Mouse (Mus musculus): Measurements from ENCODE around the gene Rabgef1. TPM values are rescaled to one million over a fixed set of nuclear protein-coding genes. Genes with fewer than 3 reads are reported as not detected.

Gene Rabgef1
- polyA plus RNA-seq, 1 experiment from 2014 or later, result 32.8 TPM

GRCm38 (mm10) chr5:130145961-130146360 is 25.6 kb upstream of the Rabgef1 start:
- 0 out of 2 replicates have a peak overlapping the region, but pooled peaks have one; percentile 87 for H3K9ac ChIP-seq
- no peak overlapping the region for H3K27ac ChIP-seq
- H3K9me3 ChIP-seq (replicated peaks), result no peaks in the 10 kb centered on the region
- H3K4me1 ChIP-seq, result peaks cover 16% of the 10 kb centered on the region
- H3K27me3 ChIP-seq, result no peaks in the 10 kb centered on the region
- H3K4me3 ChIP-seq, result peak overlapping the region; percentile 67; the same call in 1 of the 2 replicates
- ATAC-seq, result no peak
- 0 out of 2 replicates have a peak, but pooled peaks cover 8% of the 10 kb centered on the region for H3K36me3 ChIP-seq (ENCODE audit: poor library complexity, severe bottlenecking)
- 84% methylated on average over 8 of the region's 8 CpGs for WGBS
- H3K4me2 ChIP-seq, result peak overlapping the region; percentile 84

DNA sequence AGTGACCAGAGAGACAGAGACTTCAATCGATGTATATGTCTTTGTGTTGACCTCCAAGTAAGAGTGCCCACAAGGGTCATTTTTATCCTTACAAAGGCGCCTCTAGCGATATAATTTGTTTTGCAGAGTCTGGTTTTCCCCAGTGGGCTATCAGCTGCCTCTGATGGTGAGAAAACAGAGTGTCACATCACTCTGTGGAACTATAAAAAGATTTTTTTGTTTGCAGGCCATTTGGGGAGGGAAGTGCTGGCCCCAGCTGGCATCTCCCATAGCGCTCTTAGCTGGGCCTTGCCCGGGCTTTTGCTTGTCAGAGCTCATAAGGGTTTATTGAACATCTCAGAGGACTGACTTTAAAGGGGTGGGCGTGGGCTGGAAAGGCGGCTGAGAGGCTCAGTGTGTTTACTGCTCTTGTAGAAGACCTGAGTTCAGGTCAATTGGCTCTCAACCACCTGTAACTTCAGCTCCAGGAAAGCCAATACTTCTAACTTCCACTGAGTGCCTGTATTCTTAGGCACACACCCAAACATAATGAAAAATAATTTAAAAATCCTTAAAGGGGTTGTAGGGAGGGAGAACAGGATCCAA is 21.8 kb upstream of the Rabgef1 start:
- H3K4me3 ChIP-seq, result no peak overlapping the region
- no peak for ATAC-seq
- no peaks in the 10 kb centered on the region for H3K9me3 ChIP-seq (replicated peaks)
- H3K27me3 ChIP-seq, result no peaks in the 10 kb centered on the region
- no peak overlapping the region for H3K9ac ChIP-seq
- no peak overlapping the region for H3K27ac ChIP-seq
- no peak overlapping the region for H3K4me2 ChIP-seq
- 81% methylated on average over 7 of the region's 7 CpGs for WGBS
- H3K36me3 ChIP-seq (ENCODE audit: poor library complexity, severe bottlenecking), result peaks cover 38% of the 10 kb centered on the region
- peaks cover 11% of the 10 kb centered on the region for H3K4me1 ChIP-seq

DNA sequence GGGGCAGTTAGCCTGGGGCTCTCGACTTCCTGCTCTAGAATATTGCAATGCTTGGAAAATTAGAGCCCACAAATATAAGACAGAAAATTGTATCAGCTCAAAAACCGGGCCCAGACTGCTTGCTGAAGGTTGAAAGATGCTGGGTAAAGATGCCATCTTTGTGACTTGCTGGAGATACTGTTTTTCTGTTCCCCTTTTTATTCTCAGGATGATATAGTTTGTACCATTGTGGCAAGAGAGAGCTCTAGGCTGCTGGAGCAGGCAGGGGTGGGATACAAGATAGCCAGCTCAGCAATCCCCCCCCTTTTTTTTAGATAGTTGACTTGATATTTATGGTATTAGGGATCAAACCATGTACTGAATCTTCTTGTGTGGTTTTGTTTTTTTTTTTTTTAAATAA is 17.3 kb upstream of the Rabgef1 start:
- Histone ChIP-seq H3K36me3 (ENCODE audit: poor library complexity, severe bottlenecking) (peaks cover 41% of the 10 kb centered on the region), H3K27ac (no peak overlapping the region), H3K9ac (no peak overlapping the region), H3K4me1 (no peaks in the 10 kb centered on the region), H3K9me3 (replicated peaks) (no peaks in the 10 kb centered on the region), H3K4me3 (no peak overlapping the region), H3K4me2 (no peak overlapping the region), H3K27me3 (no peaks in the 10 kb centered on the region)
- 94% methylated on average over 2 of the region's 2 CpGs for WGBS
- no peak for ATAC-seq

DNA sequence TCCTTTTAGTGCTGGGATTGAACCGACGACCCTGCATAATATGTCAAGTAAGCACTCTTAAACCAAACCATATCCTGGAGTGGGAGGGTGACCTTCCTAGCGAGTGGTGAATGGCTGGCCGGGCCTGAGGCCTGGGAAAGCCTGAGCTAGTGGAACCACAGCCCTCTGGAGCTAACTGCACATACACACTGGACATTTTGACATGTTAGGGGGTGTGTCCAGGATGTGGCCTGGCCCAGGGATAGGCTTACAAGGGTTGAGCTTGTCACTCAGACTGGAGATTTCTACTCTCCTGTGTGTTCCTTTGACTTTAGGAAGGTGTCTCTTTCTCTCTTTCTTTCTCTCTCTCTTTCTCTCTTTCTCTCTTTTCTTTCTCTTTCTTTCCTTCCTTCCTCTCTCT is 13.1 kb upstream of the Rabgef1 start:
- no peak for ATAC-seq
- Histone ChIP-seq H3K4me2 (no peak overlapping the region), H3K4me1 (no peaks in the 10 kb centered on the region), H3K27me3 (no peaks in the 10 kb centered on the region), H3K36me3 (ENCODE audit: poor library complexity, severe bottlenecking) (peaks cover 17% of the 10 kb centered on the region), H3K27ac (no peak overlapping the region), H3K9ac (no peak overlapping the region), H3K9me3 (replicated peaks) (no peaks in the 10 kb centered on the region), H3K4me3 (no peak overlapping the region)
- 76% methylated on average over 4 of the region's 4 CpGs for WGBS

GRCm38 (mm10) chr5:130159761-130160201 is 11.8 kb upstream of the Rabgef1 start:
- Histone ChIP-seq H3K4me3 (no peak overlapping the region), H3K27me3 (no peaks in the 10 kb centered on the region), H3K4me2 (no peak overlapping the region), H3K36me3 (ENCODE audit: poor library complexity, severe bottlenecking) (peaks cover 7% of the 10 kb centered on the region), H3K4me1 (no peaks in the 10 kb centered on the region), H3K27ac (no peak overlapping the region), H3K9me3 (replicated peaks) (no peaks in the 10 kb centered on the region), H3K9ac (no peak overlapping the region)
- ATAC-seq, result no peak
- WGBS, result 60% methylated on average over 7 of the region's 7 CpGs

DNA sequence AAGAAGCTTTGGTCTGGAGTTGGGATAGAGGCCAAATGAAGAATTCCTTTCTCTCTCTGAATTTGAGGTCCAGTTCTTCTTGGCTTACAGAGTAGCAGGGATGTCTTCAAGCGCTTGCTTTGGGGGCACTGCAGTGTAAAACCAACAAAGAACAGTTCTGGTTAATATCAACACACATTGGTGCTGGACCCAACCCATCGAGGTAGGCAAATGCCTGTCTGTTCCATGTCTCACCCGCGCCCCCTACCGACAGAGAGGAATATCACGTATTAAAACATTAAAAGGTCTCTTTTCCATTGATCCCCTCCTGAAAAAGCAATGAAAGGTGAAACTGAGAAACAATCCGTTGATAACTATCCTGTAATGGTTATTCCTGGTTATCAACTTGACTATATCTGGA is 7.9 kb upstream of the Rabgef1 start:
- H3K4me3 ChIP-seq, result no peak overlapping the region
- 3% methylated on average over 7 of the region's 7 CpGs for WGBS
- ATAC-seq, result no peak
- no peaks in the 10 kb centered on the region for H3K36me3 ChIP-seq (ENCODE audit: poor library complexity, severe bottlenecking)
- H3K4me2 ChIP-seq, result no peak overlapping the region
- H3K27ac ChIP-seq, result no peak overlapping the region
- no peak overlapping the region for H3K9ac ChIP-seq
- H3K27me3 ChIP-seq, result no peaks in the 10 kb centered on the region
- no peaks in the 10 kb centered on the region for H3K4me1 ChIP-seq
- no peaks in the 10 kb centered on the region for H3K9me3 ChIP-seq (replicated peaks)

DNA sequence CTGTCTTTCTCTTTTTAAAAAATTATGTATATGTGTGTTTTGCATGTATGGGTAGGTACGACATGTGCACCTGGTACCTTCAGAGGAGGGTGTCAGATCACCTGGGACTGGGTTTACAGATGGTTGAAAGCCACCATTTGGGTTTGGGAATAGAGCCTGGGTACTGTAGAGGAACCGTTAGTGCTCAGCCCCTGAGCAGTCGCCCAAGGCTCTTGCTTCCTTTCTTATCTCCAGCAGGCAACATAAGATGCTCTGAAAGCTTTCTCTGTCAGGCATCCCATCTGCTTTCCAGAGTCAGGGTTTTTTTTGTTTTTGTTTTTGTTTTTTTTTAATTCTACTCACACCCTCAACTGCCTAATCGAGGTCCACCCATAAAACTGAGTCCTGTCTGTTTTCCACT is 6.4 kb upstream of the Rabgef1 start:
- WGBS, result 78% methylated on average over 4 of the region's 4 CpGs
- Histone ChIP-seq H3K36me3 (ENCODE audit: poor library complexity, severe bottlenecking) (no peaks in the 10 kb centered on the region), H3K27me3 (no peaks in the 10 kb centered on the region), H3K4me3 (no peak overlapping the region), H3K4me2 (no peak overlapping the region), H3K9ac (no peak overlapping the region), H3K9me3 (replicated peaks) (no peaks in the 10 kb centered on the region), H3K4me1 (no peaks in the 10 kb centered on the region), H3K27ac (no peak overlapping the region)
- no peak for ATAC-seq

- no peak overlapping the region for H3K4me3 ChIP-seq
- peaks cover 19% of the 10 kb centered on the region for H3K4me1 ChIP-seq
- H3K4me2 ChIP-seq, result no peak overlapping the region
- H3K27ac ChIP-seq, result no peak overlapping the region
- WGBS, result 79% methylated on average over 6 of the region's 6 CpGs
- H3K9me3 ChIP-seq (replicated peaks), result no peaks in the 10 kb centered on the region
- H3K9ac ChIP-seq, result no peak overlapping the region
- ATAC-seq, result no peak
- no peaks in the 10 kb centered on the region for H3K27me3 ChIP-seq
- H3K36me3 ChIP-seq (ENCODE audit: poor library complexity, severe bottlenecking), result no peaks in the 10 kb centered on the region
Measured at GRCm38 (mm10) chr5:130169109-130169508, 2.5 kb upstream of the Rabgef1 start.

DNA sequence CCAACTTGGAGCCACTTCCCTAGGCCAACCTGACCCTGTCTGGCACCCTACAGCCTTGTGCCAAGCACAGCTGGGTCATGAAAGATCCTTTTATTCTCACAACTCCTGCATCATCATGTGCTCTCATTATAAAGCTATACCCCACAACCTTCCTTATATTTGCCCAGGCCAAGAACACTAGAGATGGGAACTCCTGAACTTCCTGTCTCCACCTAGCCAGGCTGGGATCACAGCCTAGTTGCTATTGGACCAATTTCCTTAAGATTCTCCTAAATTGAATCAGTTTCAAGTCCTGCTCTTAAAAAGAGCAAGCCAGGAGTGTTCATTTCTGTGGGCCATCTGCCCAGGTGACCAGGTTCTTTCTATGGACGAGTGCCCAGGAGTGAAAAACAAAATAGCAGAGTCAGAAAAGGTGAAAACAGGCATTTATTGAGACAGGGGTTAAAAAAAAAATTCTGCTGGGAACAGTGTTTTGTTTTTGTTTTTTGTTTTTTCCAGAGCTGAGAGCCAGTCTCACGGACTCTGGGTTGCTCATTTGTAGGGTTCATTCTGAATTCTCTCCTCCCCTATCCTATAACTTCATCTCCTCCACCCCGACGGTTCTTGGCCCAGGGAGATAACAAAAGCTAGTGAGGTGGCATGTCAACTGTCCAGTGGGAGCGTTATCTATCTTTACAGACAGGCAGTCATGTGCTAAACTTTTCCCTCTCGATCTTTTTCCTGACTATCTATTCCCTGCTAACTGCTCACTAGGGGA is 754 bp upstream of the Rabgef1 start:
- WGBS, result 13% methylated on average over 6 of the region's 6 CpGs

DNA sequence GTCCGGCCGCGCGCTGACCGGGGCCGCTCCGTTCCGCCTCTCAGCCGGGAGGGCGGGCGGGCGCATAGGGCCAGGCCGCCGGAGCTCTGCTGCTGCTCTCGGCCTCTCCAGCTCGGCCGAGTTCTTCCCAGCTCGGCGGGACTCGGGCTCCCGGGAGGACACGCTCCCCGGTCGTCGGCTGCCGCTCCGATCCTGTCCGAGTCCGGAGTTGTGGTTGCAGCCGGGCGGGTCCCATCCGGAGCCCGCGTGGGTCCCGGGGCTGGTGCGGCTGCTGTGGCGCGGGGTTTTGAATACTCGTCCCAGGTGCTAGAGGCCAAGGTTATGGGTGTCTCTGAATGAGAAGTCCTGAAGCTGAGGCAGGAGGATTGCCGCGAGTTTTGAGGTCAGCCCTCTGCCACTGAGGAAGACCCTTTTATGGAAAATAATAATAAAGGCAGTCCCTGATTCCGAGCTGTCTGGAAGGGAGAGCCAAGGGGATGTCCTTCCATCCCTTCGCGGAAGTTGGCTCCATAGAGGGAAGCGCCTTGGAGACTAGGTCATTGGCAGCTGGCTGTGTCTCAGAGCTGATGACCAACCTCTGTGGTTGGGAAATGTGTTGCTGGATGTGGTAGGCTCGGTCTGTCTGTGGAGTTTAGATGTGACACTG is 481 bp downstream of the Rabgef1 start:
- 1% methylated on average over 44 of the region's 46 CpGs for WGBS
- peak; percentile 46 for ATAC-seq
- no peaks in the 10 kb centered on the region for H3K36me3 ChIP-seq (ENCODE audit: poor library complexity, severe bottlenecking)

More for the DNA sequence above, 754 bp upstream of the Rabgef1 start:
- Histone ChIP-seq H3K4me2 (peak overlapping the region; percentile 68), H3K4me3 (peak overlapping the region; percentile 91), H3K9me3 (replicated peaks) (no peaks in the 10 kb centered on the region), H3K27me3 (no peaks in the 10 kb centered on the region), H3K27ac (peak overlapping the region; percentile 70), H3K9ac (peak overlapping the region; percentile 94), H3K36me3 (ENCODE audit: poor library complexity, severe bottlenecking) (no peaks in the 10 kb centered on the region), H3K4me1 (peaks cover 19% of the 10 kb centered on the region)
- no peak for ATAC-seq

DNA sequence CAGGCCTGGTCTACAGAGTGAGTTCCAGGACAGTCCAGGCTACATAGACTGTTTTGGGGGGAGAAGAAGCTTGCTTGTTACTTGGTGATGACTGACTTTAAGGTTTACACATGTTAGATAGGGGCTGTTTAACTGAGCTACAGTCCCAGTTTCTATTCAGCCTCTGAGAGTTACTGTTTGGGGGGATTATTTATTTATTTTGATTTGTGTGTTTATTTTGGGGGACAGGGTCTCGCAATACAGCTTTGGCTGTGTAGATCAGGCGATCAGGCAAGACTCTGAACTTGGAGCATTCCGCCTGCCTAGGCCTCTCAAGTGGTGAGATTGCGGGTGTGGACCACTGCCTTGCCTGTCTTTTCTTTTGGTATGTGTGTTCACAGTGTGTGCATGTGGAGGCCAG is 1.4 kb downstream of the Rabgef1 start:
- 93% methylated on average over 4 of the region's 4 CpGs for WGBS

More for the DNA sequence above, 481 bp downstream of the Rabgef1 start:
- H3K4me1 ChIP-seq, result peaks cover 19% of the 10 kb centered on the region
- H3K4me3 ChIP-seq, result peak overlapping the region; percentile 91
- peak overlapping the region; percentile 68 for H3K4me2 ChIP-seq
- H3K27me3 ChIP-seq, result no peaks in the 10 kb centered on the region
- peak overlapping the region; percentile 94 for H3K9ac ChIP-seq
- H3K27ac ChIP-seq, result peak overlapping the region; percentile 70
- H3K9me3 ChIP-seq (replicated peaks), result no peaks in the 10 kb centered on the region

GRCm38 (mm10) chr5:130177871-130178270 is 6.3 kb downstream of the Rabgef1 start:
- no peaks in the 10 kb centered on the region for H3K9me3 ChIP-seq (replicated peaks)
- WGBS, result 44% methylated on average over 4 of the region's 4 CpGs
- no peak for ATAC-seq
- no peaks in the 10 kb centered on the region for H3K36me3 ChIP-seq (ENCODE audit: poor library complexity, severe bottlenecking)
- H3K27ac ChIP-seq, result no peak overlapping the region
- no peak overlapping the region for H3K4me2 ChIP-seq
- H3K27me3 ChIP-seq, result no peaks in the 10 kb centered on the region
- no peak overlapping the region for H3K4me3 ChIP-seq
- peaks cover 9% of the 10 kb centered on the region for H3K4me1 ChIP-seq
- H3K9ac ChIP-seq, result no peak overlapping the region

More for the DNA sequence above, 1.4 kb downstream of the Rabgef1 start:
- Histone ChIP-seq H3K9ac (peak overlapping the region; percentile 94), H3K27me3 (no peaks in the 10 kb centered on the region), H3K9me3 (replicated peaks) (no peaks in the 10 kb centered on the region), H3K4me1 (peaks cover 23% of the 10 kb centered on the region), H3K4me3 (0 out of 2 replicates have a peak overlapping the region, but pooled peaks have one; percentile 91), H3K4me2 (peak overlapping the region; percentile 68), H3K27ac (no peak overlapping the region), H3K36me3 (ENCODE audit: poor library complexity, severe bottlenecking) (no peaks in the 10 kb centered on the region)
- no peak for ATAC-seq
